Mouse (Mus musculus): Measurements from ENCODE around the gene S100a6. TPM values are rescaled to one million over a fixed set of nuclear protein-coding genes. Genes with fewer than 3 reads are reported as not detected.

Gene S100a6
- polyA plus RNA-seq, 1 experiment from 2014 or later: 12.8 TPM

- Histone ChIP-seq H3K27ac (replicated peaks) (no peak overlapping the region), H3K9me3 (no peaks in the 10 kb centered on the region), H3K27me3 (no peaks in the 10 kb centered on the region), H3K4me3 (no peak overlapping the region), H3K4me1 (no peaks in the 10 kb centered on the region), H3K4me2 (replicated peaks) (no peak overlapping the region), H3K9ac (replicated peaks) (no peak overlapping the region), H3K36me3 (no peaks in the 10 kb centered on the region)
- WGBS: 88% methylated on average over 14 of the region's 14 CpGs
- ATAC-seq (replicated peaks): no peak
These were observed 25.2 kb upstream of the S100a6 start for GRCm38 (mm10) chr3:90587361-90588101.

GRCm38 (mm10) chr3:90589390-90589789 is 23.3 kb upstream of the S100a6 start:
- Histone ChIP-seq H3K4me1 (no peaks in the 10 kb centered on the region), H3K9ac (replicated peaks) (no peak overlapping the region), H3K27me3 (no peaks in the 10 kb centered on the region), H3K4me2 (replicated peaks) (no peak overlapping the region), H3K4me3 (no peak overlapping the region), H3K27ac (replicated peaks) (no peak overlapping the region), H3K36me3 (no peaks in the 10 kb centered on the region), H3K9me3 (no peaks in the 10 kb centered on the region)
- no peak for ATAC-seq (replicated peaks)
- 85% methylated on average over 6 of the region's 6 CpGs for WGBS

DNA sequence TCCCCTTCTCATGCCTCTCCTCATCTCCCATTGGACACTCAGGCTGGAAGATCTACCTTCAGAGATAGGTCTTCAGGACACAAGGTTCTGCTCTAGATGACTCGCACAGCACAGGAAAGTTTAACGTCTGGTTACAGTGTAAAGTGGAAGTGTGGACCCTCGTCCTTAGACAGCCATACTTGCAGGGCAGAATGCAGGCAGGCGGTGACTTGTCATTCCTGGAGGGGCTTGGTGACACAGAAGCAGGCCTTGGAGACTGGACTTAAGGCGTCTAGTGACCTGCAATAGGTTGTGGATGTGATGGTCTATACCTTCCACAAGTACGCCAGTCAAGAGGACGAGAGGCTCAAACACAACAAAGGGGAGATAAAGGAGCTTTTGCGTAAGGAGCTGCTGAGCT is 22.7 kb upstream of the S100a6 start, which contains the start of gene S100a2:
TSS of gene S100a2 (plus strand) at position 301 of the 400 bp plus-strand sequence.
- Histone ChIP-seq H3K4me3 (no peak within 1 kb of the TSS), H3K36me3 (no peaks in the 10 kb centered on the region), H3K4me1 (no peaks in the 10 kb centered on the region), H3K27ac (replicated peaks) (no peak within 1 kb of the TSS), H3K27me3 (no peaks in the 10 kb centered on the region), H3K4me2 (replicated peaks) (no peak within 1 kb of the TSS), H3K9me3 (no peaks in the 10 kb centered on the region), H3K9ac (replicated peaks) (no peak within 1 kb of the TSS)
- WGBS: 80% methylated on average over 8 of the region's 8 CpGs
- ATAC-seq (replicated peaks): no peak

DNA sequence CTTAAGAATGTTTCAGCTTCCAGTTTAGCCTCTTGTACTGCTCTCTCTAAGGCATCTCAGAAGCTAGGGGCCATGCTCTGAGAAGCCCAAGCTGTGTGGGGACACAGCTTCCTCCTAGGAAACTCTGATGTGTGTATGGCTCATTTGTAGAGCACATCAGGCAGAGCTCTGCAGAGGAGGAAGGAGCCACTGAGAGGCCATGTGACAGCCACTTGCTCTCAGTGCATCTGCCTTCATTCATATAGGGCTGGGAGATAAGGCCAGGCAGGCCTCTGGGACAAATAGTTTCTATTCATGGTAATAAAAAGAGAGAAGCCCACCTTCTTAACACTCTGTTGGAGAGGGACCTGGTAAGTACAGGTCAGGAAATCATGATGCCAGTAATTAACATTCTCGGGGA is 18.2 kb upstream of the S100a6 start:
- no peak overlapping the region for H3K27ac ChIP-seq (replicated peaks)
- H3K36me3 ChIP-seq: no peaks in the 10 kb centered on the region
- H3K4me2 ChIP-seq (replicated peaks): no peak overlapping the region
- H3K9ac ChIP-seq (replicated peaks): no peak overlapping the region
- H3K27me3 ChIP-seq: no peaks in the 10 kb centered on the region
- H3K4me1 ChIP-seq: no peaks in the 10 kb centered on the region
- no peaks in the 10 kb centered on the region for H3K9me3 ChIP-seq
- WGBS: 82% methylated on average over 1 of the region's 1 CpGs
- ATAC-seq (replicated peaks): no peak
- no peak overlapping the region for H3K4me3 ChIP-seq

DNA sequence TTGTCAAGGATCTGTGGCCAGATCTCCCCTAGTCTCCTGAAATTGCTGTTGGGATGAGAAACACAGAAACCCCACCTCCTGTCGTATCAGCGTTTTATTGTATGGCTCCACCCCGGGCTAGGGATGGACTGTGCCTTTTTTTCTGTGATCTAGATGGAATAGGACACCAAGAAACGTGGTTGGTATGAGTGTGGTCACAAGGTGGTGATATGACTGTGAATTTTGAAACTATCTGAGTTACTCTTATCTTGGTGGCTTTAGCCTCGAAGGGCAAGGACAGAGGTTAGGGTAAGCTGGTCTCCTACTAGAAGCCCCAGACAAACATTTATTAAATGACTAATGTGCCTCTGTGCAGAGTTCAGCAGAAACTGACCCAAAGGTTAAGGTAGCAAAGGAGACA is 17.1 kb upstream of the S100a6 start:
- no peak for ATAC-seq (replicated peaks)
- WGBS: 80% methylated on average over 5 of the region's 5 CpGs
- H3K27me3 ChIP-seq: no peaks in the 10 kb centered on the region

DNA sequence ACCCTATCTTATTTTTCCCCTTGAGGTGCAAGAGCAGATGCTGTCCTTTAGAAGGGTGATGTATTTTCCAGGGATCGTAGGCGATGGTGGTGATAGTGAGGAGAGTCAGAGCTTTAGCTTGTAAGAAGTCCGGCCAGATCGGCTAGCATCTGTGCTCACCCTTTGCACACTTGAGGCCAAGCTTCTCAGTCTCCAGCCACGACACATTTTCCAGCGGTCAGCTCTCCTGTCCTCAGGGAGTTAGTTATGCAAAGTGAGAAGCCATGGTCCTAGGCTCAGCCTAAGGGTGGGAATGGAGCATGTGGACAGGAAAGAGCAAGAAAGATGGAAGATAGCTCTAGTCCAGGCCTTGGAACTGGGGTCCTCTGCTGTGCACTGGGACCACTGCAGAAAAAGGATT is 15.9 kb upstream of the S100a6 start:
- Histone ChIP-seq H3K4me2 (replicated peaks) (no peak overlapping the region), H3K9ac (replicated peaks) (no peak overlapping the region), H3K36me3 (no peaks in the 10 kb centered on the region), H3K27me3 (no peaks in the 10 kb centered on the region), H3K4me3 (no peak overlapping the region), H3K4me1 (no peaks in the 10 kb centered on the region), H3K9me3 (no peaks in the 10 kb centered on the region), H3K27ac (replicated peaks) (no peak overlapping the region)
- 91% methylated on average over 6 of the region's 6 CpGs for WGBS
- ATAC-seq (replicated peaks): no peak

More for the DNA sequence above, 17.1 kb upstream of the S100a6 start:
- Histone ChIP-seq H3K9me3 (no peaks in the 10 kb centered on the region), H3K36me3 (no peaks in the 10 kb centered on the region), H3K4me1 (no peaks in the 10 kb centered on the region), H3K4me3 (no peak overlapping the region), H3K9ac (replicated peaks) (no peak overlapping the region), H3K4me2 (replicated peaks) (no peak overlapping the region), H3K27ac (replicated peaks) (no peak overlapping the region)

GRCm38 (mm10) chr3:90597736-90598135 is 14.9 kb upstream of the S100a6 start:
- Histone ChIP-seq H3K9me3 (no peaks in the 10 kb centered on the region), H3K4me1 (no peaks in the 10 kb centered on the region), H3K27me3 (no peaks in the 10 kb centered on the region), H3K36me3 (no peaks in the 10 kb centered on the region), H3K9ac (replicated peaks) (no peak overlapping the region), H3K4me2 (replicated peaks) (no peak overlapping the region), H3K27ac (replicated peaks) (no peak overlapping the region), H3K4me3 (no peak overlapping the region)
- 45% methylated on average over 6 of the region's 6 CpGs for WGBS
- ATAC-seq (replicated peaks): no peak

DNA sequence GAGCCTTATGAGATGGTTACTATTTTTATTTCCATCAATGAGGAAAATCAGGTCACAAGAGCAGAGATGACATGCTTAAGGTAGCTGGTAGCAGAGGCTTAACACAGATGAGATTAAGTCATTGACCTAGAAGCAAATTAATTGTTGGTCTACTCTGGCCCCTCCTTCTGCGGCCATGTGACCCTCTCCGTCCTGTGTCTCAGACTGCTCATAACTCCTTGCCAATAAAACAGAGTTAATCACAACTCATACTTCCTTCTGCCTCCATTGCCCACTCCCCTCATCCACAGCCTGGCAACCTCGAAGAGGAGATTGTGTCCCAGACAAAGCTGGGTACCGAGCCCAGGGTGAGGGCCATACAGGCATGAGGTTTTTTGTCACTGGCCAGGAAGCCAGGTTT is 14.5 kb upstream of the S100a6 start:
- Histone ChIP-seq H3K9me3 (no peaks in the 10 kb centered on the region), H3K4me3 (no peak overlapping the region), H3K9ac (replicated peaks) (no peak overlapping the region), H3K27me3 (no peaks in the 10 kb centered on the region), H3K4me1 (no peaks in the 10 kb centered on the region), H3K4me2 (replicated peaks) (no peak overlapping the region), H3K36me3 (no peaks in the 10 kb centered on the region), H3K27ac (replicated peaks) (no peak overlapping the region)
- 84% methylated on average over 4 of the region's 4 CpGs for WGBS
- no peak for ATAC-seq (replicated peaks)

GRCm38 (mm10) chr3:90599401-90599800 is 13.3 kb upstream of the S100a6 start:
- Histone ChIP-seq H3K9me3 (no peaks in the 10 kb centered on the region), H3K27ac (replicated peaks) (no peak overlapping the region), H3K36me3 (no peaks in the 10 kb centered on the region), H3K4me1 (peaks cover 6% of the 10 kb centered on the region), H3K4me3 (no peak overlapping the region), H3K9ac (replicated peaks) (no peak overlapping the region), H3K27me3 (no peaks in the 10 kb centered on the region), H3K4me2 (replicated peaks) (no peak overlapping the region)
- 83% methylated on average over 3 of the region's 3 CpGs for WGBS
- ATAC-seq (replicated peaks): no peak

- H3K9ac ChIP-seq (replicated peaks): no peak overlapping the region
- H3K4me2 ChIP-seq (replicated peaks): no peak overlapping the region
- no peak overlapping the region for H3K27ac ChIP-seq (replicated peaks)
- H3K36me3 ChIP-seq: no peaks in the 10 kb centered on the region
- no peak for ATAC-seq (replicated peaks)
- no peaks in the 10 kb centered on the region for H3K9me3 ChIP-seq
- 91% methylated on average over 6 of the region's 6 CpGs for WGBS
- peaks cover 12% of the 10 kb centered on the region for H3K4me1 ChIP-seq
- no peaks in the 10 kb centered on the region for H3K27me3 ChIP-seq
- no peak overlapping the region for H3K4me3 ChIP-seq
These were observed 12.6 kb upstream of the S100a6 start for GRCm38 (mm10) chr3:90600036-90600435.

DNA sequence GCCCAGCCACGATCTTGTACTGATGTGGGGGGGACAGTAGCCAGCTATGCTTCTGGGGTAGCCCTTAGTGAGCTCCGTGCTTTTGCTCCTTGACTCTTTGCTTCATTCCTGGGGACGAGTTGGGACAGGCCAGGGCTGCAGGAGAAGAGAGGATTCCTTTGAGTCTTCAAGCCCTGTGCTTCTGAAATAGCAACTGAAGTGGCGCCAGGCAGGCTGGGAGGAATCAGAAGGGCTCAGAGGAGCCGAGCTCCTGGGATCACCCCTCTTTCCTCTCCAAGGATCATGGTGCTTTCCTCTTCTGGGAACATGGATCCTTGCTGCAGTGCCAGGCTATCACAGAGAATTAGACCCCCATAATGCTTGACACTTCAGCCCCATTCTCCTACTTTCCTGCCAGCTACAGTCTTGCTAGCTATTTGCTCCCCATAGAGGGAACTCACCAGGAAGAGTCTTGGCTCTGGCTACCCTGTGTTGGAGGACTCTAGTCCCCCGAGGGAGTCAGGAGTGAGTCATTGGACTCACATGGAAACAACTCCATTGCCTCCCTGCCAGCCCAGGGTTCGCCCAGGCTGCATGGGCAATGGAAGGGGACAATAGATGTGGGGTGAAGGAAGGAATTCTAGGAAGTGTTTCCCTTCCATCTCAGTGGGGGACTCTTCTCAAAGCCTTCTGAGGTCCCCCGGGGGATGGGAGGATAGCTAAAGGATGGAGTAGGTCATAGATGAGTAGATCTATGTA is 12.1 kb upstream of the S100a6 start:
- no peak overlapping the region for H3K9ac ChIP-seq (replicated peaks)
- ATAC-seq (replicated peaks): no peak
- peaks cover 12% of the 10 kb centered on the region for H3K4me1 ChIP-seq
- no peak overlapping the region for H3K4me3 ChIP-seq
- no peaks in the 10 kb centered on the region for H3K27me3 ChIP-seq
- H3K9me3 ChIP-seq: no peaks in the 10 kb centered on the region
- no peak overlapping the region for H3K27ac ChIP-seq (replicated peaks)
- 81% methylated on average over 8 of the region's 8 CpGs for WGBS
- no peak overlapping the region for H3K4me2 ChIP-seq (replicated peaks)
- no peaks in the 10 kb centered on the region for H3K36me3 ChIP-seq

DNA sequence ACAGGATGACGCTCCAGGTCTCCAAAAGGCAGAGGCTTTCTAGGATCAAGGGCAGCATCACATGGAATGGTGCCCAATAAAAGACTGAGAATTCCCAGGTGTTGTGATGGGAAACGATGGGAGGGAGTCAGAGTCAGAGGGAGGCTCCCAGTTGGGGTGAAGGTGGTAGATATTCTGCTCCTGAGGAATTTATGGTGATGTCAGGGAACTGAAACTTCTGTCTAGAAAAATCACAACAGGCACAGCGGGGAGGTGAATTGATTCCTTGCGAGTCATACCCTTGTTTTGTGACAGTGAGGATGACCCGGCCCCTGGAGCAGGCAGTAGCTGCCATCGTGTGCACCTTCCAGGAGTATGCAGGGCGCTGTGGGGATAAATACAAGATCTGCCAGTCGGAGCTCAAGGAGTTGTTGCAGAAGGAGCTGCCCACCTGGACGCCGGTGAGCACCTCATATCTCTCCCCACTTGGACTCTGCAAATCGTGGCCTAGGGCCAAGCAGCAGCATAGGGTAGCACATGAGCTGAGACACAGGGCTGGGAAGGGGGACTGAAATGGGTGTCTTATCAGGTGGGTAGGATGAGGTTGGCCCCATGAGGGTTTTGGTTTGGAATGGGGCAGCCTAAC is 11.1 kb upstream of the S100a6 start, which contains the start of gene Gm42674:
TSS of gene Gm42674 (plus strand) at position 419 of the 625 bp plus-strand sequence.
- Histone ChIP-seq H3K9ac (replicated peaks) (no peak within 1 kb of the TSS), H3K4me1 (peaks cover 12% of the 10 kb centered on the region), H3K36me3 (no peaks in the 10 kb centered on the region), H3K4me3 (no peak within 1 kb of the TSS), H3K27ac (replicated peaks) (no peak within 1 kb of the TSS), H3K27me3 (no peaks in the 10 kb centered on the region), H3K4me2 (replicated peaks) (no peak within 1 kb of the TSS), H3K9me3 (no peaks in the 10 kb centered on the region)
- WGBS: 85% methylated on average over 11 of the region's 11 CpGs
- ATAC-seq (replicated peaks): no peak

Measured in forebrain, embryonic 15.5 days (tissue).